Mouse (Mus musculus): ENCODE results near the gene Xcl1. TPM values are rescaled to one million over a fixed set of nuclear protein-coding genes. Genes with fewer than 3 reads are reported as not detected.
A peak's percentile ranks its signal among the peaks of the same experiment; 100 is the strongest.

The Xcl1 gene
- total RNA-seq, 2 experiments from 2014 or later, result not detected

- peak in 1 of 2 experiments; percentile 24 for DNase-seq (ENCODE audit: extremely low spot score in 1 of 2, low spot score in 1 of 2)
Measured at GRCm38 (mm10) chr1:164926534-164927160, 8.7 kb downstream of the Xcl1 start.

GRCm38 (mm10) chr1:164905047-164905446, 30.3 kb downstream of the Xcl1 start:
- DNase-seq (ENCODE audit: extremely low spot score in 1 of 2, low spot score in 1 of 2), result peak in 1 of 2 experiments; percentile 53

DNA sequence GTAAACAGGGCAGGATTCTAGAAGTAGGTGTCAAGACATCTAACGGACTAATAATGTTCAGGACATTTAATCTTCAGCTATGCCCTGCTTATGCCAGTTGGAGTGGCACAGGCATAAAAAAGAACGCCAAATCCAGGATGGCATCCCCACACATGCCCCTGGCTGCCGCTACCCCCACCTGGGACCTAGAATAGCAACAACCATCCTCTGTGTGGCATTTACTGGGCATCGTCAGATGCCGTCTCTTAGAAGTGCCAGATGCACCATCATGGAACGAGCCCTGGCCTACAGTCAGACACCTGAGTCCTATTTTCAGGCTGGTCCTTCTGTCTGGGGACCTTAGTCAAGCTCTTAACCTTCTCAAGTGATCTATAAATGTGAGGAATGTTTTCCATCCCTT, 34.6 kb downstream of the Xcl1 start:
- no peak for DNase-seq (ENCODE audit: extremely low spot score in 1 of 2, low spot score in 1 of 2)

GRCm38 (mm10) chr1:164900226-164900625, 35.1 kb downstream of the Xcl1 start:
- DNase-seq (ENCODE audit: extremely low spot score in 1 of 2, low spot score in 1 of 2), result no peak

GRCm38 (mm10) chr1:164899506-164899905, 35.8 kb downstream of the Xcl1 start:
- DNase-seq (ENCODE audit: extremely low spot score in 1 of 2, low spot score in 1 of 2), result no peak

GRCm38 (mm10) chr1:164898846-164899351, 36.4 kb downstream of the Xcl1 start:
- peak; percentile 74 to 76 for DNase-seq (ENCODE audit: extremely low spot score in 1 of 2, low spot score in 1 of 2)

DNA sequence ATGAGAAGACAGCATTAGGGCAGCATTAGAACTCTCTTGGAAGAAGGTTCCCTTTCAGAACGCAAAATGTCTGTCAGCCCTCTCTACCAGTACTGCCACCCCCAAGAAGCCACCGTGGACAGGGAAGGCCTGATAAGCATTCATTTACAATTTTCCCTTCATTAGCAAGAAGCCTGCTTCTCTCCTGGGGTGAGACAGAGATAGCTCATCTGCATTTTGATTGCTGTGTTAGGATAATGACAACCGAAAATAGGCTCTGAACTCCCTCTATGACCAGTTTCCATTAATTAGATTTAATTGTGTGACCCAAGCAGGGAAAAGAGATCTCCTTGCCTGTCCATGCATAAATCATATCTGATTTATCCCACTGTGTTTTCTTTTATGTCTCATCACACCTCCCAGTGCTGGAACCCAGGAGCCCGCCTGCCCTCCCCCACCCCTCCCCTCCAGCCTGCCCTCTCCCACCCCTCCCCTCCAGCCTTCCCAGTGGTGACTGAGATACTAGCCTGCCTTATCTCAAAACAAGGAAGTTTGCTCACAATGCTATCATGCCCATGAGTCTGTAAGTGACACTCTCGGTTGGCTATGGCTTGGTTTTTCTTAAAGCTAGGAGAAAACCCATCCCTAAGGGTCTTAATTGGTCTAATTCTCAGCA, 38.0 kb downstream of the Xcl1 start:
- DNase-seq (ENCODE audit: extremely low spot score in 1 of 2, low spot score in 1 of 2), result no peak

DNA sequence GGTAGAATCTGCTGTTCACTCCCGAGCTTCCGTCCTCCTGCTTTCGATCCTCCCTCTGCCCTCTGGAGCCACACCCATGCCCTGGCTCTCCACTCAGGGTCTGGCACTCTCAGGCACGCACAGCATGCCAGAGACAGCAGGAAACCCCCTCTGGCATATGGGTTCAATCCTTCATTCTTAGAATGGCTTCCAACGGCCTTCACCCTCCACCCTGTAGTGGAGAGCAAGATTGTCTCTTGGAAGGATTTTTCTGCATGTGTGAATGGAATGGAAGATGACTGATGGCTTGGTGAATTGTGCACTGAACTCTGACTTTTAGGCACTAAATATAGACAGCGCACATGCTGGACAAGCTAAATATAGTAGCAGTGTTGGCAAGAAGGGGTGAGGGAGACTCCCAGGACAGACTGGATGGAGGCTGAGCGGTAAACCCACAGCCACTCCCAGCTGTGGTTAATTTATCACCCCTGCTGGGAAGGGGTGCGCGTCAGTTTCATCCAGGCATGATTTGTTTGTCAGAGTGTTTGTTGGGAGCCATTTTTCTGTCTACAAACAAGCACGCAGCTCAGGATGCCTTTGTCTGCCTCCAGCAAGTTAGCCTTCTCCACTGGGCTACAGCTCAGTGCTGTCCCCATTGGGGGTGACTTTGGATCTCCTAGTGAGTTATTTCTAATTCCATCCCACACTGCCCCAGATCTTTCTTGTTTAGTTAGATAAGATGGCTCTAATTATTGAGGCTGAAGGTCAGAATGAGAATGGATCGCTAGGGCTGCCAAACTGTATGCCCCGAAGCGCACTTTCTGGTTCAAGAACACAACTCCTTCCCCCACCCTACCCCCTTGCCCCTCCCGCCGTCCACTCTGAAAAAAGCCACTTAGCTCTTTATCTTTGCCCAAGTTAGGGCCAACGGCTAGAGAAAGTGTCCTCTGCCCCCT, 38.8 kb downstream of the Xcl1 start:
- DNase-seq (ENCODE audit: extremely low spot score in 1 of 2, low spot score in 1 of 2), result no peak

- DNase-seq (ENCODE audit: extremely low spot score in 1 of 2, low spot score in 1 of 2), result no peak
Measured at GRCm38 (mm10) chr1:164895806-164896205, 39.5 kb downstream of the Xcl1 start.

DNA sequence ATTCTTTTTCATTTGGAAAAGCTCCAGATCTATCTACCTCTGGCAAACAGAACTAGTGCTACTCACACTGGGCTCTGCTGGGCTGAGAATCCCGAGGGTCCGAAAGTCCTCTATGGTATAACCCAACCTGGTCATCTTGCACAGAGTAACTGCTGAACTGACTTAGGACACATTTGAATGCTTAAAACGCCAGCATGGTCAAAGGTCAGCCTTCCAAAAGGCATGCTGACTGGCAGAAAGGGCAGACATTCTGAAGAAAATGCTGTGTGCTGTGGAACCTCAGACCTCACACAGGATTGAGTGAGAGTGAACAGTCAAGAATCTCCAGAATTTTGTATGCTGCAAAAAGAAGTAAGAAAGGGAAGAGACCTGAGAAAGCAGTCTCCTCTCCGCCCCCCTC, 45.0 kb downstream of the Xcl1 start:
- DNase-seq (ENCODE audit: extremely low spot score in 1 of 2, low spot score in 1 of 2), result no peak

GRCm38 (mm10) chr1:164888563-164888962, 46.8 kb downstream of the Xcl1 start:
- no peak for DNase-seq (ENCODE audit: extremely low spot score in 1 of 2, low spot score in 1 of 2)

- no peak for DNase-seq (ENCODE audit: extremely low spot score in 1 of 2, low spot score in 1 of 2)
Measured at GRCm38 (mm10) chr1:164887775-164888174, 47.6 kb downstream of the Xcl1 start.

GRCm38 (mm10) chr1:164881891-164882290, 53.4 kb downstream of the Xcl1 start:
- no peak for DNase-seq (ENCODE audit: extremely low spot score in 1 of 2, low spot score in 1 of 2)

Other genes starting within 250 kb of the Xcl1 start
- under 1 TPM in 1 of 2 experiments, not detected in 1; 0.20 TPM for gene Dpt, start 138.9 kb downstream of the Xcl1 start, total RNA-seq (2021)
- not detected for gene Tbx19, start 225.2 kb upstream of the Xcl1 start, total RNA-seq (2021)